9 mouse cellular contexts compared by ENCODE assay signal in genomic region chr10:39625626-39626260, GRCm38 (mm10). TPM values are rescaled to one million over a fixed set of nuclear protein-coding genes. Genes with fewer than 3 reads are reported as not detected.
DNase-seq lines count a peak whose midpoint lies in the region; ATAC-seq and TF ChIP-seq lines count a peak whose summit lies in the region.
"Had no signal": no experiment of that assay in that cellular context is flagged by ENCODE, and none has a peak within 500 bp of the region (broad histone marks: within the 10 kb centered on the region; RNA-seq: fewer than 3 reads in every experiment).

No protein-coding gene starts in this region.

- TF ChIP-seq POLR2A in limb, embryonic 14.5 days (IDR thresholded peaks at IDR 0.05; ENCODE audit: borderline replicate concordance, extremely low read depth, insufficient read depth, insufficient read length) = no peak

- ATAC-seq in granulocyte monocyte progenitor cell, adult 5-6 weeks (replicated peaks; ENCODE audit: poor library complexity, severe bottlenecking) = peak; percentile 53
- ATAC-seq in limb, embryonic 14.5 days (ENCODE audit: low FRiP score, low read depth) = no peak
- no peak for ATAC-seq in forebrain, embryonic 11.5 days (replicated peaks; ENCODE audit: low FRiP score)

- 0 out of 2 replicates have a peak overlapping the region, but pooled peaks have one; percentile 19 for H3K27ac ChIP-seq in limb, embryonic 14.5 days (replicated peaks; ENCODE audit: low read depth, low read length)
- H3K27ac ChIP-seq in forebrain, embryonic 11.5 days (ENCODE audit: low read depth, low read length) = no peak overlapping the region

- no peak overlapping the region for H3K9ac ChIP-seq in limb, embryonic 14.5 days (ENCODE audit: low read depth, low read length, severe bottlenecking)
- no peak overlapping the region for H3K9ac ChIP-seq in forebrain, embryonic 11.5 days (ENCODE audit: low read length)

- peak; percentile 61 to 65 for DNase-seq in cerebellum, postnatal 14 days
- no peak for DNase-seq in cerebellum, adult 8-10 months
- peak; percentile 15 to 21 for DNase-seq in B cell, adult 2 months
- DNase-seq in limb, embryonic 14.5 days (ENCODE audit: low spot score) = no peak
- no peak for DNase-seq in left cerebral cortex, adult 11 months (ENCODE audit: low spot score)
- no peak for DNase-seq in spleen, postnatal 10 days (ENCODE audit: low spot score in 2 of 2)
- DNase-seq in forebrain, embryonic 11.5 days (ENCODE audit: low spot score) = no peak

- H3K4me2 ChIP-seq in limb, embryonic 14.5 days (replicated peaks; ENCODE audit: low read depth, low read length, severe bottlenecking) = no peak overlapping the region
- no peak overlapping the region for H3K4me2 ChIP-seq in forebrain, embryonic 11.5 days (ENCODE audit: low read depth, low read length, severe bottlenecking)

- no peaks in the 10 kb centered on the region for H3K27me3 ChIP-seq in limb, embryonic 14.5 days (ENCODE audit: control insufficient read depth, insufficient read depth, low read length)
- H3K27me3 ChIP-seq in forebrain, embryonic 11.5 days (ENCODE audit: control insufficient read depth, insufficient read depth, low read length) = no peaks in the 10 kb centered on the region
- H3K27me3 ChIP-seq: CH12.LX had no signal

- 38% methylated on average over 11 of the region's 11 CpGs for WGBS in limb, embryonic 14.5 days
- 82% methylated on average over 11 of the region's 11 CpGs for WGBS in forebrain, embryonic 11.5 days

- H3K36me3 ChIP-seq in limb, embryonic 14.5 days (ENCODE audit: control insufficient read depth, insufficient read depth, low read length) = no peaks in the 10 kb centered on the region
- H3K36me3 ChIP-seq in forebrain, embryonic 11.5 days (ENCODE audit: control insufficient read depth, insufficient read depth, low read length) = no peaks in the 10 kb centered on the region

- no peaks in the 10 kb centered on the region for H3K9me3 ChIP-seq in limb, embryonic 14.5 days (ENCODE audit: control insufficient read depth, low read length)
- no peaks in the 10 kb centered on the region for H3K9me3 ChIP-seq in forebrain, embryonic 11.5 days (ENCODE audit: control insufficient read depth, low read length)

- H3K4me3 ChIP-seq in limb, embryonic 14.5 days (replicated peaks; ENCODE audit: low read length) = no peak overlapping the region
- H3K4me3 ChIP-seq in forebrain, embryonic 11.5 days (ENCODE audit: low read depth, low read length) = no peak overlapping the region

- peaks cover 42% of the 10 kb centered on the region for H3K4me1 ChIP-seq in limb, embryonic 14.5 days (ENCODE audit: control insufficient read depth, insufficient read depth, low read length)
- H3K4me1 ChIP-seq in forebrain, embryonic 11.5 days (replicated peaks; ENCODE audit: control insufficient read depth, insufficient read depth, low read length) = peaks cover 4% of the 10 kb centered on the region

RNA-seq across cellular contexts. Expression of gene Traf3ip2, which starts 13.0 kb away (rescaled TPM):
- 2.5 and 9.6 TPM in 2 replicates for total RNA-seq in granulocyte monocyte progenitor cell, adult 5-6 weeks (2014; fragmentation: Nextera tagmentation)
- 2.9 and 8.5 TPM in 2 replicates for total RNA-seq in granulocyte monocyte progenitor cell, adult 5-6 weeks (2017)
- polyA plus RNA-seq in limb, embryonic 14.5 days (2012; rRNA removed) = 7.5 and 9.0 TPM in 2 replicates
- 13.3 and 13.7 TPM in 2 replicates for polyA plus RNA-seq in limb, embryonic 14.5 days (2014; fragmentation: Nextera tagmentation; extraction: Ambion mirVana)
- 3.8 and 5.4 TPM in 2 replicates for polyA plus RNA-seq in forebrain, embryonic 11.5 days (2014; fragmentation: Nextera tagmentation; extraction: Ambion mirVana)

Comparison
In these comparisons a context has a peak if more than half of its experiments do, and no peak if none do; other contexts are left out.
1. DNase-seq: peak in cerebellum, postnatal 14 days (2 of 2) and B cell, adult 2 months (2 of 2); none in cerebellum, adult 8-10 months (single experiment), limb, embryonic 14.5 days (single experiment), left cerebral cortex, adult 11 months (single experiment), spleen, postnatal 10 days (0 of 2) and forebrain, embryonic 11.5 days (single experiment).